Mouse (Mus musculus) thymus, adult 2 months (tissue): Measurements from ENCODE around the gene Mlkl. TPM values are rescaled to one million over a fixed set of nuclear protein-coding genes. Genes with fewer than 3 reads are reported as not detected.

Experiments used
- DNase-seq: peaks from one replicate; pipeline ENCODE4 v3.0.0; 2021
- H3K27ac ChIP-seq: fragments of 200-500 bp; 2 replicates; pipeline ENCODE4 v1.5.1; 2012; ENCODE audit warnings: low read length, control low read depth; ENCODE audit not compliant: control insufficient read depth, insufficient read depth
- H3K27me3 ChIP-seq: fragments of 200-500 bp; 2 replicates; pipeline ENCODE4 v1.6.1; 2012; ENCODE audit warnings: mild to moderate bottlenecking, low read length, moderate library complexity, mixed read lengths; ENCODE audit not compliant: control insufficient read depth, insufficient read depth
- H3K36me3 ChIP-seq: fragments of 200-500 bp; 2 replicates; pipeline ENCODE4 v1.6.1; 2012; ENCODE audit warnings: mild to moderate bottlenecking, low read length, moderate library complexity; ENCODE audit not compliant: control insufficient read depth, insufficient read depth
- H3K4me1 ChIP-seq: fragments of 200-500 bp; replicated peaks from 2 replicates; pipeline ENCODE4 v1.6.1; 2012; ENCODE audit warnings: low read length; ENCODE audit not compliant: control insufficient read depth, insufficient read depth
- H3K4me3 ChIP-seq: fragments of 200-500 bp; 2 replicates; pipeline ENCODE4 v1.5.1; 2012; ENCODE audit warnings: mild to moderate bottlenecking, low read length, control low read depth, moderate library complexity; ENCODE audit not compliant: control insufficient read depth, insufficient read depth
- CTCF ChIP-seq: fragments of 200-500 bp; IDR thresholded peaks from 2 replicates; pipeline ENCODE4 v1.5.1; 2012; ENCODE audit warnings: mild to moderate bottlenecking, control low read depth, low read length, moderate library complexity, borderline replicate concordance; ENCODE audit not compliant: control insufficient read depth, poor library complexity, insufficient read depth; ENCODE audit errors: extremely low read depth
- POLR2A ChIP-seq: fragments of 200-500 bp; IDR thresholded peaks from 2 replicates; pipeline ENCODE4 v1.6.1; 2012; ENCODE audit warnings: mild to moderate bottlenecking, low read length, control low read depth, moderate library complexity; ENCODE audit not compliant: control insufficient read depth, poor library complexity, insufficient read depth; ENCODE audit errors: extremely low read depth
- WGBS: fragments of 180-500 bp; shearing (Covaris S2); methylation state at CpG from one replicate; pipeline ENCODE4 v1.1.7; 2018; 5-methylcytosine and 5-hydroxymethylcytosine counted together
- polyA plus RNA-seq: library from polyadenylated mRNA; depleted of rRNA; stranded (reverse); fragments of >200 nt; gene quantifications from 2 replicates; pipeline ENCODE4 v1.2.3, GENCODE M21; 2012; rRNA removed

Mlkl gene
- polyA plus RNA-seq, 1 experiment, result 0.65 TPM

- no peak for DNase-seq
- Histone ChIP-seq H3K27ac (no peak overlapping the region), H3K36me3 (no peaks in the 10 kb centered on the region), H3K27me3 (no peaks in the 10 kb centered on the region), H3K4me1 (no peaks in the 10 kb centered on the region), H3K4me3 (no peak overlapping the region)
- WGBS, result 90% methylated on average over 2 of the region's 2 CpGs
- TF ChIP-seq POLR2A (no peak), CTCF (no peak)
These were observed 73.2 kb downstream of the Mlkl start for GRCm38 (mm10) chr8:111264693-111265220.

- TF ChIP-seq CTCF (no peak), POLR2A (no peak)
- no peak for DNase-seq
- H3K4me3 ChIP-seq, result no peak overlapping the region
- 63% methylated on average over 4 of the region's 4 CpGs for WGBS
- no peaks in the 10 kb centered on the region for H3K4me1 ChIP-seq
- H3K27ac ChIP-seq, result no peak overlapping the region
- H3K36me3 ChIP-seq, result no peaks in the 10 kb centered on the region
- no peaks in the 10 kb centered on the region for H3K27me3 ChIP-seq
These were observed 76.0 kb downstream of the Mlkl start for GRCm38 (mm10) chr8:111261981-111262381.

Other genes starting within 250 kb of the Mlkl start
- 0.04 and 0.11 TPM in 2 replicates for gene Clec18a, start 245.8 kb downstream of the Mlkl start, polyA plus RNA-seq
- 19.8 and 24.3 TPM in 2 replicates for gene Pdpr, start 243.5 kb downstream of the Mlkl start, polyA plus RNA-seq
- gene Glg1, start 79.0 kb downstream of the Mlkl start, polyA plus RNA-seq, result 44.9 and 45.3 TPM in 2 replicates
- gene Rfwd3, start 38.0 kb downstream of the Mlkl start, polyA plus RNA-seq, result 30.9 and 37.7 TPM in 2 replicates
- 0.73 and 0.87 TPM in 2 replicates for gene Fa2h, start 55.6 kb upstream of the Mlkl start, polyA plus RNA-seq
- 9.0 and 10.1 TPM in 2 replicates for gene Wdr59, start 183.9 kb upstream of the Mlkl start, polyA plus RNA-seq
- 946 and 968 TPM in 2 replicates for gene Znrf1, start 197.9 kb upstream of the Mlkl start, polyA plus RNA-seq